Mouse (Mus musculus): ENCODE measurements around the gene Nol4l. TPM values are rescaled to one million over a fixed set of nuclear protein-coding genes. Genes with fewer than 3 reads are reported as not detected.

Nol4l gene
- total and polyA plus RNA-seq, 3 experiments: 4.4 to 7.1 TPM; not detected in 1

GRCm38 (mm10) chr2:153514497-153515380 lies 15.0 kb downstream of the Nol4l start:
- H3K4me1 ChIP-seq (ENCODE audit: control insufficient read depth in 1 of 2, insufficient read depth in 2 of 2, low read length in 2 of 2): peaks cover 8% of the 10 kb centered on the region in 2 experiments
- no peak overlapping the region for H3K27ac ChIP-seq (ENCODE audit: control insufficient read depth, low read depth, low read length)
- no peak overlapping the region for H3K4me3 ChIP-seq (ENCODE audit: control insufficient read depth in 1 of 2, insufficient read depth in 1 of 2, low read depth in 2 of 2, low read length in 2 of 2)

GRCm38 (mm10) chr2:153513983-153514382 lies 15.8 kb downstream of the Nol4l start:
- Histone ChIP-seq H3K9me3 (replicated peaks; ENCODE audit: insufficient read depth, low read length) (no peaks in the 10 kb centered on the region), H3K27me3 (ENCODE audit: control insufficient read depth in 1 of 2, insufficient read depth in 2 of 2, low read length in 2 of 2) (no peaks in the 10 kb centered on the region), H3K36me3 (ENCODE audit: control insufficient read depth in 1 of 2, insufficient read depth in 2 of 2, low read length in 2 of 2) (peaks cover 0 to 11% of the 10 kb centered on the region in 2 experiments; a peak in 2 of 4 replicates), H3K4me1 (ENCODE audit: control insufficient read depth in 1 of 2, insufficient read depth in 2 of 2, low read length in 2 of 2) (peaks cover 12 to 15% of the 10 kb centered on the region in 2 experiments), H3K79me2 (ENCODE audit: control insufficient read depth, insufficient read depth, low read length, poor library complexity) (no peaks in the 10 kb centered on the region), H3K9ac (ENCODE audit: control insufficient read depth, low read depth, low read length, poor library complexity, severe bottlenecking) (no peak overlapping the region), H3K4me3 (ENCODE audit: control insufficient read depth in 1 of 2, insufficient read depth in 1 of 2, low read depth in 2 of 2, low read length in 2 of 2) (no peak overlapping the region), H3K27ac (ENCODE audit: control insufficient read depth, low read depth, low read length) (no peak overlapping the region)
- DNase-seq (ENCODE audit: low read depth, low spot score): no peak
- no peak for TF ChIP-seq BHLHE40 (IDR thresholded peaks at IDR 0.05; ENCODE audit: borderline replicate concordance, low read depth, low read length)
- TF ChIP-seq GATA1 (IDR thresholded peaks at IDR 0.05; ENCODE audit: low read depth, low read length): no peak
- no peak for TF ChIP-seq RCOR1 (IDR thresholded peaks at IDR 0.05; ENCODE audit: low read depth, low read length)
- TF ChIP-seq NELFE (IDR thresholded peaks at IDR 0.05; ENCODE audit: low read depth, low read length): no peak
- TF ChIP-seq MYB (IDR thresholded peaks at IDR 0.05; ENCODE audit: low read depth, low read length): no peak
- no peak for TF ChIP-seq ZNF384 (IDR thresholded peaks at IDR 0.05; ENCODE audit: low read depth, low read length)
- TF ChIP-seq MYC (IDR thresholded peaks at IDR 0.05; ENCODE audit: low read depth, low read length): no peak
- no peak for TF ChIP-seq MXI1 (IDR thresholded peaks at IDR 0.05; ENCODE audit: low read depth, low read length)
- TF ChIP-seq ZMIZ1 (IDR thresholded peaks at IDR 0.05; ENCODE audit: low read depth, low read length): no peak
- no peak for TF ChIP-seq RAD21 (IDR thresholded peaks at IDR 0.05; ENCODE audit: low read depth, low read length)
- TF ChIP-seq CHD2 (IDR thresholded peaks at IDR 0.05; ENCODE audit: low read length): no peak
- TF ChIP-seq USF1 (IDR thresholded peaks at IDR 0.05; ENCODE audit: low read depth, low read length): no peak
- no peak for TF ChIP-seq ZKSCAN1 (IDR thresholded peaks at IDR 0.05; ENCODE audit: low read depth, low read length)
- TF ChIP-seq EP300 (IDR thresholded peaks at IDR 0.05; ENCODE audit: low read depth in 1 of 2, low read length in 2 of 2): no peak
- no peak for TF ChIP-seq ELF1 (IDR thresholded peaks at IDR 0.05; ENCODE audit: low read depth, low read length)

More at GRCm38 (mm10) chr2:153514497-153515380, 15.0 kb downstream of the Nol4l start:
- no peaks in the 10 kb centered on the region for H3K9me3 ChIP-seq (replicated peaks; ENCODE audit: insufficient read depth, low read length)
- H3K79me2 ChIP-seq (ENCODE audit: control insufficient read depth, insufficient read depth, low read length, poor library complexity): no peaks in the 10 kb centered on the region
- no peaks in the 10 kb centered on the region for H3K27me3 ChIP-seq (ENCODE audit: control insufficient read depth in 1 of 2, insufficient read depth in 2 of 2, low read length in 2 of 2)
- H3K36me3 ChIP-seq (ENCODE audit: control insufficient read depth in 1 of 2, insufficient read depth in 2 of 2, low read length in 2 of 2): peaks cover 0 to 7% of the 10 kb centered on the region in 2 experiments; a peak in 2 of 4 replicates
- TF ChIP-seq MAZ (IDR thresholded peaks at IDR 0.05; ENCODE audit: low read depth, low read length) (no peak), HCFC1 (IDR thresholded peaks at IDR 0.05; ENCODE audit: low read depth, low read length) (no peak), SMC3 (IDR thresholded peaks at IDR 0.05; ENCODE audit: low read depth, low read length) (no peak), EP300 (IDR thresholded peaks at IDR 0.05; ENCODE audit: low read depth in 1 of 2, low read length in 2 of 2) (no peak), GABPA (IDR thresholded peaks at IDR 0.05; ENCODE audit: low read depth, low read length) (no peak), MXI1 (IDR thresholded peaks at IDR 0.05; ENCODE audit: low read depth, low read length) (no peak), ZNF384 (IDR thresholded peaks at IDR 0.05; ENCODE audit: low read depth, low read length) (no peak), MEF2A (IDR thresholded peaks at IDR 0.05; ENCODE audit: extremely low read depth, insufficient replicate concordance, low read depth, low read length, poor library complexity, severe bottlenecking) (no peak)
- DNase-seq (ENCODE audit: low read depth, low spot score): no peak
- no peak overlapping the region for H3K9ac ChIP-seq (ENCODE audit: control insufficient read depth, low read depth, low read length, poor library complexity, severe bottlenecking)

Measured in MEL (cell line).